Mouse (Mus musculus) intestine, postnatal 0 days (tissue): ENCODE data around the gene Cdk5rap2. TPM values are rescaled to one million over a fixed set of nuclear protein-coding genes. Genes with fewer than 3 reads are reported as not detected.

Experiments
- ATAC-seq: fragments of 200-750 bp; cut with Nextera tagmentation; 2 replicates; pipeline ENCODE4 v1.8.0; 2017; ENCODE audit warnings: mild to moderate bottlenecking, moderate TSS enrichment, moderate library complexity
- H3K27ac ChIP-seq: fragments of 300-500 bp; sonication (generic); 2 replicates; pipeline ENCODE4 v1.5.1; 2014; ENCODE audit warnings: mild to moderate bottlenecking, low read depth, low read length, moderate library complexity
- H3K27me3 ChIP-seq: fragments of 300-500 bp; sonication (generic); replicated peaks from 2 replicates; pipeline ENCODE4 v1.6.1; 2014; ENCODE audit warnings: low read length, mixed read lengths; ENCODE audit not compliant: control insufficient read depth, insufficient read depth
- H3K36me3 ChIP-seq: fragments of 300-500 bp; sonication (generic); 2 replicates; pipeline ENCODE4 v1.6.1; 2014; ENCODE audit warnings: mild to moderate bottlenecking, moderate library complexity; ENCODE audit not compliant: control insufficient read depth, insufficient read depth
- H3K4me1 ChIP-seq: fragments of 300-500 bp; sonication (generic); replicated peaks from 2 replicates; pipeline ENCODE4 v1.6.1; 2014; ENCODE audit warnings: antibody characterized with exemption, low read length, mixed read lengths; ENCODE audit not compliant: control insufficient read depth, insufficient read depth
- H3K4me2 ChIP-seq: fragments of 300-500 bp; sonication (generic); replicated peaks from 2 replicates; pipeline ENCODE4 v1.6.1; 2014; ENCODE audit warnings: low read depth, mild to moderate bottlenecking, moderate library complexity
- H3K4me3 ChIP-seq: fragments of 300-500 bp; sonication (generic); 2 replicates; pipeline ENCODE4 v1.5.1; 2014; ENCODE audit warnings: low read depth, low read length
- H3K9ac ChIP-seq: fragments of 300-500 bp; sonication (generic); 2 replicates; pipeline ENCODE4 v1.6.1; 2014; ENCODE audit warnings: mild to moderate bottlenecking, low read depth, low read length
- H3K9me3 ChIP-seq: fragments of 300-500 bp; sonication (generic); 2 replicates; pipeline ENCODE4 v1.6.1; 2016; ENCODE audit warnings: mixed run types; ENCODE audit not compliant: control insufficient read depth
- CTCF ChIP-seq: sonication (generic); IDR thresholded peaks from 2 replicates; pipeline ENCODE4 v1.5.1; 2016; ENCODE audit warnings: low read depth, mild to moderate bottlenecking, control low read depth, antibody characterized with exemption, moderate library complexity
- WGBS: fragments of 180-500 bp; shearing (Covaris S2); extraction: QIAGEN DNeasy Blood & Tissue Kit; methylation state at CpG from one replicate; pipeline ENCODE4 v1.1.7; 2014; 5-methylcytosine and 5-hydroxymethylcytosine counted together
- polyA plus RNA-seq: library from polyadenylated mRNA; unstranded; fragments of >200 nt; fragmentation: Nextera tagmentation; extraction: Ambion mirVana; gene quantifications from 2 replicates; pipeline ENCODE4 v1.2.1, GENCODE M21; 2015

Gene Cdk5rap2
- polyA plus RNA-seq, 1 experiment from 2014 or later: 5.4 TPM

DNA sequence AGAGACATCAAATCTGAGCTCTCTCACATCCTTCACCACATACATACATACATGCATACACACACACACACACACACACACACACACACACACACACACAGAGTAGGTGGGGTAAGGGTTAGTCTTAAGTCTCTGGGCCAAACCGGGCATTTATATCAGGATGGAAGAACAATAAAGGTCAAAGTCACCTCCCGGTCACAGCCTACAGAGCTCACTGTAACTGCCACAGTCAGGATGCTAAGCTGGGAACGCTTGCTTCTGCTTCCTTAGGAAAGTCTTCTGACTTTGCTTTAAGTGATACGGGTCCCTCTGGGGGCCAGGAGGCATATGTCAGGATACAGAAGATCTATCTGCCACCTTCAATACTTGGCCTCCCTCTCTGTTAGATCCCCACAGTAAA is 75.2 kb downstream of the Cdk5rap2 start:
- 74% methylated on average over 4 of the region's 4 CpGs for whole genome bisulfite sequencing
- Histone ChIP-seq H3K9ac (no peak overlapping the region), H3K36me3 (no peaks in the 10 kb centered on the region; the same call in 1 of the 2 replicates), H3K4me2 (no peak overlapping the region), H3K27me3 (no peaks in the 10 kb centered on the region), H3K4me1 (no peaks in the 10 kb centered on the region), H3K27ac (no peak overlapping the region), H3K9me3 (no peaks in the 10 kb centered on the region), H3K4me3 (no peak overlapping the region)
- ATAC-seq: no peak
- TF ChIP-seq CTCF: no peak

DNA sequence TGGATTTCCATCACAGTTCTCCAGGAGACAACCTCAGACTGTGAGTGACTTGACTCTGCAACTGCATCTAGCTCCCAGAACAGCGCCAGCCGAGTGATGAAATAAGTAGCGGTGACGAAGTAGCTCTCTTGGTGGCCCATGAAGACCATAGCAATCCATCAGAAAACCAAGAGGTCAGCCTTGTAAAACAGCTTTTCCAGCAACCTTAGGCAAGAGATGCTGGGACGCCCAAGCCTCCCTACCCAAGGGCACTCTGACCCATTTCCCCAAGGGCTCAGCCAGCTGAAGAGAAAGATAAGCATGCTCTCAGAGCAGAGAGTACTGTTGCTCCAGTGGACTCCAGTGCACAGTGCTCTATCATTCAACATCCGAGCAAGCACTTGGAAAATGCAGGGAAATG is 77.3 kb downstream of the Cdk5rap2 start:
- no peak for ATAC-seq
- WGBS: 94% methylated on average over 6 of the region's 6 CpGs
- no peaks in the 10 kb centered on the region for H3K4me1 ChIP-seq

DNA sequence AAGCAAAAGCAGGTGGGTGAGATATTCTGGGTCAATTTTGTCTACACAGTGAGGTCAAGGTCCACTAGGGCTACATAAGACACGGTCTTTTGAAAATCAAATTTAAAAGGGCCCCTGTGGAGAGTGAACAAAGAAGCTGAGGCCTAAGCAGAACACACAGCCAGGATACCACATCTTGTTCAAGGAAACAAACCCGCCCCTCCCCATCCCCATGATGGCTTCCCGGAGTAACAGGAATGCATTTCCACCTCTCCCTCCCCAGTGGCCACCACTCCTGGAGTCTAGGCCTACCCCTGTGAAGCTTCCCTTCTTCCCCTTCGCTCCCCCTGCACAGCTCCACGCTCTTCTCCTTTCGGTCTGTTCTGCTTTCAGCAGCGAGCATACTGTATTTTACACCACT is 77.7 kb downstream of the Cdk5rap2 start:
- 84% methylated on average over 7 of the region's 7 CpGs for WGBS

More for the DNA sequence above, 77.3 kb downstream of the Cdk5rap2 start:
- no peak overlapping the region for H3K9ac ChIP-seq
- H3K9me3 ChIP-seq: no peaks in the 10 kb centered on the region
- TF ChIP-seq CTCF: no peak
- H3K4me3 ChIP-seq: no peak overlapping the region
- no peaks in the 10 kb centered on the region; the same call in 1 of the 2 replicates for H3K36me3 ChIP-seq
- no peaks in the 10 kb centered on the region for H3K27me3 ChIP-seq
- no peak overlapping the region for H3K27ac ChIP-seq
- H3K4me2 ChIP-seq: no peak overlapping the region

DNA sequence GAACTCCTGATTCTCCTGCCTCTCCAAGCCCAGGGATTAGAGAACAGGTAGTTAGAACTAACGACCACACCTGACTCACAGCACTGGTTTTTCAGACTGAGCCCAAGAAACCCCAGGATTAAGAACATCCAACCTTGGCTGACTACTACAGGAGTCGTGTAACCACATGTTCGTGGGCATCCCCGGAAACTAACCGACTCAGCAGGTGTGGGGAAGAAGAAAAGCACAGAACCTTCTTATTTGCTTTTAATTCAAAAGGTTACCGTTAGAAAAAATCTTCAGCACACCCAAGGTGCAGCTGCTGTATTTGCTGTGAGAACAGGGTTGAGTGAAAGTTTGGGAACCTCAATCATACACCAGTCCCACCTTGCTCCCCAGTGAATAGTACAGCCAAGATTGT is 79.1 kb downstream of the Cdk5rap2 start:
- no peak for ATAC-seq
- no peaks in the 10 kb centered on the region for H3K36me3 ChIP-seq
- H3K27me3 ChIP-seq: no peaks in the 10 kb centered on the region
- no peaks in the 10 kb centered on the region for H3K4me1 ChIP-seq
- WGBS: 91% methylated on average over 6 of the region's 6 CpGs
- H3K9ac ChIP-seq: no peak overlapping the region
- H3K9me3 ChIP-seq: no peaks in the 10 kb centered on the region
- H3K4me3 ChIP-seq: no peak overlapping the region
- H3K4me2 ChIP-seq: no peak overlapping the region
- no peak overlapping the region for H3K27ac ChIP-seq
- TF ChIP-seq CTCF: no peak

More for the DNA sequence above, 77.7 kb downstream of the Cdk5rap2 start:
- Histone ChIP-seq H3K9ac (no peak overlapping the region), H3K27ac (no peak overlapping the region), H3K4me2 (no peak overlapping the region), H3K4me1 (no peaks in the 10 kb centered on the region), H3K4me3 (no peak overlapping the region), H3K9me3 (no peaks in the 10 kb centered on the region), H3K27me3 (no peaks in the 10 kb centered on the region), H3K36me3 (no peaks in the 10 kb centered on the region; the same call in 1 of the 2 replicates)
- no peak for ATAC-seq
- no peak for TF ChIP-seq CTCF

DNA sequence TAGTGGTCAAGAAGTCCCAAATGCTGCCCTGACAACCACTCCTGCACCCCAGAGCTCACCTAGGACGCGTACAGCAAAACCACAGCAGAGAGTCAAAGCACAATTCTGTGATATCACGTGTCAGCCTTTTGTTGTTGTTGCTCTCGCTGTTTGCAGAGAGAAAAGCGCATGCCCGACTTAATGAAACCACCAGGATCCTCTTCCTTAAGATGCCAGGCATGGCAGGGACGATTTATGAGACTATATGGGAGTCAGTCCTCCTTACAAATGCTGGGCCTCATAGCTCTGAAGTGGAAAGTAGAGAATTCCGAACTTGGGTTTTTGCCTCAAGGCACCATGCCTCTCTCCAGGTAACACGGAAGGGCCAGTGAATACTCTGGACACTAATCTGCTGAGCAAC is 82.2 kb downstream of the Cdk5rap2 start:
- Histone ChIP-seq H3K9me3 (no peaks in the 10 kb centered on the region), H3K9ac (no peak overlapping the region), H3K36me3 (no peaks in the 10 kb centered on the region), H3K27me3 (no peaks in the 10 kb centered on the region), H3K4me2 (no peak overlapping the region), H3K4me3 (no peak overlapping the region), H3K4me1 (no peaks in the 10 kb centered on the region), H3K27ac (no peak overlapping the region)
- no peak for TF ChIP-seq CTCF
- no peak for ATAC-seq
- WGBS: 89% methylated on average over 9 of the region's 9 CpGs

DNA sequence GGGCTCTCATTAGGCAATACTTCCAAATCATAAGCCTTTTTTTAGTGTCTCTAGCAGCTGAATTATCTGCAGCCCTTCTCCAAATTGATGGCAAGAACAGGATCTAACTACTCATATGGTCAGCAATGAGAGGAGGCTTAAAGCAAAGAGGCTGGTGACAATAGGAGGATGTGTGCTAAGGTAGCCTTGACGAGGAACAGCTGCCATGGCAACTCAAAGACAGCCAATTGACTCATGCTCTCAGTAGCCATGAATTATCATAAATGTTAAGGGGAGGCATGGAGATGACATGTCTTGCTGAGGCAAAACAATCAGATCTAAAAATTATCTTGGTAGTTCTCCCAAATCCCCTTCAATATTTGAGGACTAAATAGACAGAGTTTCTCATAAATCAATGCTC is 82.8 kb downstream of the Cdk5rap2 start:
- ATAC-seq: no peak
- no peaks in the 10 kb centered on the region for H3K4me1 ChIP-seq
- 63% methylated on average over 1 of the region's 1 CpGs for whole genome bisulfite sequencing
- H3K4me3 ChIP-seq: no peak overlapping the region
- H3K36me3 ChIP-seq: no peaks in the 10 kb centered on the region
- H3K4me2 ChIP-seq: no peak overlapping the region
- no peak overlapping the region for H3K27ac ChIP-seq
- H3K9ac ChIP-seq: no peak overlapping the region
- no peaks in the 10 kb centered on the region for H3K9me3 ChIP-seq
- TF ChIP-seq CTCF: no peak
- no peaks in the 10 kb centered on the region for H3K27me3 ChIP-seq

DNA sequence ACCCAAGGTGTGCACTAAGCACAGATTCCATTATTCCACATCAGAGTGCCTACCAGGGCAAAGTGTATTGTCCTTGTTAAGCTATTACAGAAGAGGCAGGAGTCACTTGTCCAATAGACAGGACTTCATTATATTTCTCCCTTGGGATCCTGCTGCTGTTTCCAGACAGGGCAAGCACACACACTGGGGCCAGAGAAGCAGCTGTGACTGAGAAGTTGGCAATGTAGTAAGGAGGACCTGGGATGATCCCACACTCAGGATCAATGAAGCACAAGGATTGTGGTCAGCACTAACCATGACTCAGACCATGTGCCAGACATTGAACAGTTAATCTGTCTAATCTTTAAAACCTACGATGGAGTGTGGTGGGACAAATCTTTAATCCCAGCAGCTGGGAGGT is 88.7 kb downstream of the Cdk5rap2 start:
- peaks cover 7% of the 10 kb centered on the region; the same call in 1 of the 2 replicates for H3K36me3 ChIP-seq
- no peak overlapping the region for H3K27ac ChIP-seq
- H3K27me3 ChIP-seq: no peaks in the 10 kb centered on the region
- H3K4me1 ChIP-seq: no peaks in the 10 kb centered on the region
- H3K4me3 ChIP-seq: no peak overlapping the region
- TF ChIP-seq CTCF: no peak
- no peaks in the 10 kb centered on the region for H3K9me3 ChIP-seq
- 76% methylated on average over 1 of the region's 1 CpGs for WGBS
- no peak overlapping the region for H3K9ac ChIP-seq
- no peak for ATAC-seq
- no peak overlapping the region for H3K4me2 ChIP-seq
